Mouse (Mus musculus) kidney, postnatal 0 days (tissue): ENCODE data around the gene Gm27027. TPM values are rescaled to one million over a fixed set of nuclear protein-coding genes. Genes with fewer than 3 reads are reported as not detected.
A peak's percentile ranks its signal among the peaks of the same experiment; 100 is the strongest.

Source experiments
- ATAC-seq: fragments of 200-750 bp; cut with Nextera tagmentation; replicated peaks from 2 replicates; pipeline ENCODE4 v1.8.0; 2017; ENCODE audit warnings: low read depth, moderate number of reproducible peaks, moderate TSS enrichment, moderate library complexity; ENCODE audit not compliant: low FRiP score
- DNase-seq: peaks from one replicate; pipeline ENCODE4 v3.0.0-alpha.2; 2016; ENCODE audit warnings: low spot score
- H3K27ac ChIP-seq: fragments of 300-500 bp; sonication (generic); 2 replicates; pipeline ENCODE4 v1.5.1; 2014; ENCODE audit warnings: mild to moderate bottlenecking
- H3K27me3 ChIP-seq: fragments of 300-500 bp; sonication (generic); 2 replicates; pipeline ENCODE4 v1.6.1; 2014; ENCODE audit warnings: low read length, mixed read lengths; ENCODE audit not compliant: insufficient read depth
- H3K36me3 ChIP-seq: fragments of 300-500 bp; sonication (generic); 2 replicates; pipeline ENCODE4 v1.6.1; 2014; ENCODE audit warnings: low read length, mixed read lengths; ENCODE audit not compliant: insufficient read depth
- H3K4me1 ChIP-seq: fragments of 300-500 bp; sonication (generic); replicated peaks from 2 replicates; pipeline ENCODE4 v1.6.1; 2014; ENCODE audit warnings: antibody characterized with exemption, low read length, mixed read lengths; ENCODE audit not compliant: insufficient read depth
- H3K4me2 ChIP-seq: fragments of 300-500 bp; sonication (generic); 2 replicates; pipeline ENCODE4 v1.6.1; 2014; ENCODE audit warnings: mild to moderate bottlenecking, low read length, moderate library complexity, mixed read lengths
- H3K4me3 ChIP-seq: fragments of 300-500 bp; sonication (generic); replicated peaks from 2 replicates; pipeline ENCODE4 v1.5.1; 2014; ENCODE audit warnings: low read depth, low read length
- H3K9ac ChIP-seq: fragments of 300-500 bp; sonication (generic); 2 replicates; pipeline ENCODE4 v1.6.1; 2014; ENCODE audit warnings: low read depth, low read length
- H3K9me3 ChIP-seq: fragments of 300-500 bp; sonication (generic); replicated peaks from 2 replicates; pipeline ENCODE4 v1.6.1; 2016; ENCODE audit warnings: low read length, inconsistent platforms, mixed read lengths
- CTCF ChIP-seq: IDR thresholded peaks from 2 replicates; pipeline ENCODE4 v1.5.1; 2016; ENCODE audit warnings: antibody characterized with exemption, low read depth, mild to moderate bottlenecking, moderate library complexity
- WGBS: fragments of 180-500 bp; shearing (Covaris S2); extraction: QIAGEN DNeasy Blood & Tissue Kit; methylation state at CpG from one replicate; pipeline ENCODE4 v1.1.7; 2014; 5-methylcytosine and 5-hydroxymethylcytosine counted together
- polyA plus RNA-seq: library from polyadenylated mRNA; unstranded; fragments of >200 nt; fragmentation: Nextera tagmentation; extraction: Ambion mirVana; gene quantifications from 2 replicates; pipeline ENCODE4 v1.2.1, GENCODE M21; 2015

Gm27027 gene
- polyA plus RNA-seq, 1 experiment from 2014 or later: not detected

DNA sequence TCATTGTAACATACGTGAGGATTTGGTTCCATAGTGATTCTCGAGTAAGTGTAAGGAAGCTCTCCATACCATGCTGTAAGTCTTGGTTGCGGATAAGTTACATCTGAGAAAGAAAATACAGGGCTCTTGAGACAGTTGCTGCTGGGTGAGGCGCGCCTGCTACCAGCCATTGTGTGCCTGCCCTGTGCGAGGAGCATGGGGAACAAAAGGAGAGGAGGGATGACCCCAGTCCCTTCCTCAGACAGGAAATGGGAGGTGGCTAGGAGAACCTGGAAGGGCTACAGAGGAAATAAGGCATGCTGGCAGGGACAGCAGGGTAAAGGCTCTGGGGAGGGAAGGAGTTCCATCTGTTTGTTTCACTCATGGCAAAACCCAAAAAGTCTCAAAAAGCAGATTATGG, 5.3 kb upstream of the Gm27027 start:
- H3K9ac ChIP-seq: no peak overlapping the region
- no peaks in the 10 kb centered on the region for H3K4me1 ChIP-seq
- DNase-seq: no peak
- no peak for ATAC-seq
- no peak; the same call in 1 of the 2 replicates for TF ChIP-seq CTCF
- WGBS: 83% methylated on average over 6 of the region's 6 CpGs
- no peak overlapping the region for H3K4me2 ChIP-seq
- no peaks in the 10 kb centered on the region for H3K9me3 ChIP-seq
- peaks cover 36% of the 10 kb centered on the region for H3K36me3 ChIP-seq
- H3K27ac ChIP-seq: peak overlapping the region; percentile 3; the same call in 1 of the 2 replicates
- H3K27me3 ChIP-seq: no peaks in the 10 kb centered on the region
- no peak overlapping the region for H3K4me3 ChIP-seq

GRCm38 (mm10) chr2:93992810-93993209, 3.3 kb downstream of the Gm27027 start:
- Histone ChIP-seq H3K4me3 (no peak overlapping the region), H3K4me2 (no peak overlapping the region), H3K4me1 (no peaks in the 10 kb centered on the region), H3K27ac (no peak overlapping the region), H3K27me3 (no peaks in the 10 kb centered on the region), H3K36me3 (peaks cover 62% of the 10 kb centered on the region), H3K9me3 (no peaks in the 10 kb centered on the region), H3K9ac (no peak overlapping the region)
- TF ChIP-seq CTCF: no peak
- no peak for DNase-seq
- 61% methylated on average over 3 of the region's 3 CpGs for WGBS
- no peak for ATAC-seq

GRCm38 (mm10) chr2:93992259-93992658, 3.9 kb downstream of the Gm27027 start:
- WGBS: 40% methylated on average over 5 of the region's 5 CpGs
- peaks cover 65% of the 10 kb centered on the region for H3K36me3 ChIP-seq
- peak; percentile 58 for DNase-seq
- H3K9me3 ChIP-seq: no peaks in the 10 kb centered on the region
- H3K4me1 ChIP-seq: no peaks in the 10 kb centered on the region
- no peak overlapping the region for H3K9ac ChIP-seq
- H3K27ac ChIP-seq: no peak overlapping the region
- TF ChIP-seq CTCF: no peak
- H3K27me3 ChIP-seq: no peaks in the 10 kb centered on the region
- no peak overlapping the region for H3K4me3 ChIP-seq
- no peak overlapping the region for H3K4me2 ChIP-seq
- ATAC-seq: no peak

GRCm38 (mm10) chr2:93991336-93991735, 4.8 kb downstream of the Gm27027 start:
- 74% methylated on average over 3 of the region's 3 CpGs for WGBS
- no peak overlapping the region for H3K4me3 ChIP-seq
- no peaks in the 10 kb centered on the region for H3K27me3 ChIP-seq
- H3K9ac ChIP-seq: no peak overlapping the region
- ATAC-seq (no peak), DNase-seq (no peak)
- no peak overlapping the region for H3K27ac ChIP-seq
- H3K4me1 ChIP-seq: no peaks in the 10 kb centered on the region; the same call in 1 of the 2 replicates
- TF ChIP-seq CTCF: no peak
- H3K4me2 ChIP-seq: no peak overlapping the region
- H3K36me3 ChIP-seq: peaks cover 58% of the 10 kb centered on the region
- H3K9me3 ChIP-seq: no peaks in the 10 kb centered on the region

- Histone ChIP-seq H3K27me3 (no peaks in the 10 kb centered on the region), H3K4me2 (no peak overlapping the region), H3K4me1 (peaks cover 6% of the 10 kb centered on the region; the same call in 1 of the 2 replicates), H3K9ac (no peak overlapping the region), H3K4me3 (no peak overlapping the region), H3K9me3 (no peaks in the 10 kb centered on the region), H3K27ac (no peak overlapping the region), H3K36me3 (peaks cover 34% of the 10 kb centered on the region)
- DNase-seq (no peak), ATAC-seq (no peak)
- TF ChIP-seq CTCF: no peak
- 94% methylated on average over 2 of the region's 2 CpGs for WGBS
These were observed 7.7 kb downstream of the Gm27027 start for GRCm38 (mm10) chr2:93988440-93988839.

GRCm38 (mm10) chr2:93982457-93983235, 13.5 kb downstream of the Gm27027 start:
- no peak overlapping the region for H3K4me2 ChIP-seq
- ATAC-seq (no peak), DNase-seq (no peak)
- H3K36me3 ChIP-seq: peaks cover 25% of the 10 kb centered on the region; the same call in 1 of the 2 replicates
- 0 out of 2 replicates have a peak overlapping the region, but pooled peaks have one; percentile 13 for H3K27ac ChIP-seq
- 60% methylated on average over 4 of the region's 4 CpGs for WGBS
- H3K27me3 ChIP-seq: no peaks in the 10 kb centered on the region
- H3K9me3 ChIP-seq: no peaks in the 10 kb centered on the region
- H3K9ac ChIP-seq: no peak overlapping the region
- no peak for TF ChIP-seq CTCF
- peaks cover 6% of the 10 kb centered on the region; the same call in 1 of the 2 replicates for H3K4me1 ChIP-seq
- no peak overlapping the region for H3K4me3 ChIP-seq
